Mouse (Mus musculus): ENCODE results near the gene Slc25a53. TPM values are rescaled to one million over a fixed set of nuclear protein-coding genes. Genes with fewer than 3 reads are reported as not detected.

Slc25a53 gene
- 2.9 and 4.2 TPM in 2 replicates for polyA plus RNA-seq (2012; rRNA removed)

DNA sequence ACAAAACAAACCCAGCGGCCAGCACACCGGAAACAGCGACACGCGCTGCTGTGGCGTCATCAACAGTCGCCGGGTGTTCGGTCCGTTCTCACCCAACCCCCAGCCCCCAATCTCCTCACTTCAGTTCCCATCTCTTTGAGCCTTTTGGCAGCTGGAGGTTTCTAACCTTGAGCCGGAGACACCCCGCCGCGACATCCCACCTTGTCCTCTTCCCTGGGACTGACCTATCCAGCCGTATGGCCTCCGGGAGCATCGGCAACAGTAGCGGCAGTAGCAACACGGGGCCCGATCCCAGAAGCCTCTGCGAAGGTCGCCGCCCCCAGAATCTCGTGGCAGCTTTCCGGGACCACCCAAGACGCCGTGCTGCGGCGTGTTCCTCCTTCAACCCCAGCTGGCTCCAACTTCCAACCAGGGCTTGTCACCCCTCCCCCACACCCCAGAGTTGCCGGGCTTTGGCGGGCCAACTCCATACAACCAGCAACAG lies at the start of gene Slc25a53:
TSS of gene Slc25a53 (minus strand) at position 303 of the 484 bp plus-strand sequence.

DNA sequence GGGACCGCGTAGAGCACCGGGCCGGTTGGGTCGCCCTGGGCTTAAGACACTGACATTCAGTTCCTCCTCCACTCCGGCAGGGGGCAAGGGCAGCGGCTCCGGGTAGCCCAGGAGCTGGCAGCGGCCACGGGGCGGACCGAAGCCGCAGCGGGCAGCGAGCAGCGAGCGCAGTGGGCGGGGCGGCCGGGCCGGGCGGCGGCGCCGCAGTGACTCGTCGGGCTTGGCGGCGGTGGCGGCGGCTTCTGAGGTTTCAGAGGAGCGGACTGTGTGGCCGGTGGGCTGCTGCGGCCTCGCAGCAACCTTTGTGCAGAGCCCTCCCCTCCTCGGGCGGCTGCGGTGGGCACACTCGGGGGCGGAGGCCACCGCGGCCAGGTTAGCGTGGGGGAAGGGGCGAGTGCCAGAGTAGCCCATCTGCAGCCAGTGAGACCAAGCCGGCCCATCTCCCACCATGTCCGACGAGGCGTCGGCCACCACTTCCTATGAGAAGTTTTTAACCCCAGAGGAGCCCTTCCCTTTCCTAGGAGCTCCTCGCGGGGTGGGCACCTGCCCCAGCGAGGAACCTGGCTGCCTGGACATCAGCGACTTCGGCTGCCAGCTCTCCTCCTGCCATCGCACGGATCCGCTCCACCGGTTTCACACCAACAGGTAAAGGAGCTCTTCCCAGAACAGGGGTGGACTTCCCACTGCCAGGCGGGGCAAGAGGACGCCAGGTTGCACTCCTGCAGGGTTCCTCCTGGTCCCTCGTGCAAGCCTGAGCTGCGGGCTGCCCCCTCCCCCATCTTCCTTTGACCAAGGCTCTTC lies 11.5 kb upstream of the Slc25a53 start, which contains the start of gene Fam199x:
TSS of gene Fam199x (plus strand) at position 170 of the 801 bp plus-strand sequence.

GRCm38 (mm10) chrX:136992978-136993547 lies 45.0 kb downstream of the Slc25a53 start, which contains the start of gene Zcchc18:
Gene Zcchc18 (plus strand): TSS chrX:136993155.

DNA sequence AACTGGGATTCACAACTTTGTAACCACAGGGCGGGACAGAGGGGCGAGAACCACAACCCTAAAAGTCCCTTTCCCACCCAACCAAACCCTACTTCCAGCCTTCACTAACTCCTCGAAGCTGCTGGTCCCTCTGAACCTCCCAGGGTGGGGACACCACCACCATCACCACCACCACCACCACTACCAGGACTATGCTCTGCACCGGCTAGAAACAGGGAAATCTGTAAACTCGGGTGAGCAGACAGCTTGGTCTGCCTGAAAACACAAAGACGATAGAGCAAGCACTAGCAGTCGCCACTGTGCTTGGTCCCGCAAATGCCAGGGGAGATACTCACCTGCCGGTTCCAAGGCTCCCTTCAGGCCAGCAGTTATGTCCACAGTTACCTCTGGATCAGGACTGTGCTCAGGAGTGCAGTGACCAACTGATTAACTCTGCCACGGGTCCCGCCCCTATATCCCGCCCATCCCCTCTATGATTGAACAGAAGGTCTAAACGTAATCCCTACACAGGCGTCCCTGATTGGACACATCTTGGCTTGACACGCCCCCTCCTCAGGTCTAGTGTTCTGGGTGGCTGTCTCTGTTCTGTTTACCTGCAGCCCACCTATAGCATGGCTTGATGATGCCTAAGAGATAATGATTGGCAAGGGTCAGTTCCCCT lies 61.5 kb downstream of the Slc25a53 start, which contains the start of the genes Tmsb15l and Tmsb15b1:
TSS of gene Tmsb15l (minus strand) at position 446 of the 661 bp plus-strand sequence.
TSS of gene Tmsb15b1 (minus strand) at position 451 of the 661 bp plus-strand sequence.

DNA sequence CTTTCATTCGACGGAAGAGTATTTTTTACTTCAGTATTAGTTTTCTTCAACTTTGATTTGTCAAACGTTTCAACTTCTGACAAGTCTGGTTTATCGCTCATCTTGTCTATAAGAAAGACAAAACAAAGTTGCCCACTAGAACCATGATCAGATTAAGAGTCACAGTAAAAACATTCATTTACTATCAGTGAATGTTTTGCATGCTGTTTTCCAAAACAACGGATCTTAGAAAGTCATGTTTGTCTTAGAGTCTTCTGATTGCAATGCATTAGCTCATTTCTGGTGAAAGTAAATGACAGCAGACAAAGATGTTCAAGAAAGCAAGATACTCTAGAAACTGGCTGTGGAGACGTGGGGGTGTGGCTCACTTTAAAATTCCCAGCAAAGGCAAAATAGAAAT lies 62.7 kb downstream of the Slc25a53 start, which contains the start of gene Tmsb15b2:
TSS of gene Tmsb15b2 (minus strand) at position 101 of the 400 bp plus-strand sequence.

Other genes with a start within 250 kb of the Slc25a53 start
- gene Plp1, start 215.6 kb downstream of the Slc25a53 start, polyA plus RNA-seq (2012; rRNA removed), result 8.0 and 9.6 TPM in 2 replicates
- not detected in 2 replicates for gene Rab9b, start 169.5 kb downstream of the Slc25a53 start, polyA plus RNA-seq (2012; rRNA removed)
- gene H2bfm, start 111.0 kb downstream of the Slc25a53 start, polyA plus RNA-seq (2012; rRNA removed), result not detected in 2 replicates
- not detected in 2 replicates for gene Tmsb15b2, start 62.8 kb downstream of the Slc25a53 start, polyA plus RNA-seq (2012; rRNA removed)
- 0.42 and 1.2 TPM in 2 replicates for gene Tmsb15l, start 61.4 kb downstream of the Slc25a53 start, polyA plus RNA-seq (2012; rRNA removed)
- gene Tmsb15b1, start 61.4 kb downstream of the Slc25a53 start, polyA plus RNA-seq (2012; rRNA removed), result not detected in 2 replicates
- gene Zcchc18, start 45.1 kb downstream of the Slc25a53 start, polyA plus RNA-seq (2012; rRNA removed), result 2.1 and 2.3 TPM in 2 replicates
- gene Fam199x, start 11.3 kb upstream of the Slc25a53 start, polyA plus RNA-seq (2012; rRNA removed), result 0.94 and 1.5 TPM in 2 replicates
- gene Esx1, start 83.8 kb upstream of the Slc25a53 start, polyA plus RNA-seq (2012; rRNA removed), result not detected in 2 replicates